Mouse (Mus musculus): Measurements from ENCODE around the gene Flad1. TPM values are rescaled to one million over a fixed set of nuclear protein-coding genes. Genes with fewer than 3 reads are reported as not detected.
A peak's percentile ranks its signal among the peaks of the same experiment; 100 is the strongest.

The Flad1 gene
- total RNA-seq (2014; rRNA removed; ENCODE audit: low replicate concordance) (50.9 and 79.3 TPM in 2 replicates), polyA plus RNA-seq (2015; fragmentation: Nextera tagmentation; extraction: Ambion mirVana) (46.6 and 50.8 TPM in 2 replicates)

- Histone ChIP-seq H3K9me3 (replicated peaks; ENCODE audit: control insufficient read depth, low read length) (no peaks in the 10 kb centered on the region), H3K9ac (replicated peaks; ENCODE audit: low read depth, low read length) (peak within 1 kb of the TSS; percentile 55), H3K4me2 (ENCODE audit: low read depth, low read length) (peak within 1 kb of the TSS; percentile 77), H3K4me1 (ENCODE audit: control insufficient read depth, insufficient read depth) (peaks cover 8% of the 10 kb centered on the region), H3K4me3 (ENCODE audit: low read depth, low read length) (peak within 1 kb of the TSS; percentile 67), H3K27ac (ENCODE audit: low read depth) (peak within 1 kb of the TSS; percentile 59), H3K36me3 (replicated peaks; ENCODE audit: control insufficient read depth, insufficient read depth, low read length) (peaks cover 30% of the 10 kb centered on the region), H3K27me3 (ENCODE audit: control insufficient read depth, insufficient read depth, low read length) (no peaks in the 10 kb centered on the region)
- ATAC-seq (ENCODE audit: insufficient read depth, low read depth) (peak; percentile 99), DNase-seq (ENCODE audit: low spot score) (peak; percentile 97)
- no peak for TF ChIP-seq CTCF (IDR thresholded peaks at IDR 0.05; ENCODE audit: low read depth)
- TF ChIP-seq EP300 (IDR thresholded peaks at IDR 0.05; ENCODE audit: low read depth): peak; percentile 97
- 4% methylated on average over 28 of the region's 28 CpGs for WGBS
Measured at GRCm38 (mm10) chr3:89411490-89412393, at the start of gene Flad1. Flad1 (minus strand) TSS chr3:89411870.

- Histone ChIP-seq H3K4me1 (ENCODE audit: control insufficient read depth, insufficient read depth) (peaks cover 12% of the 10 kb centered on the region), H3K4me3 (ENCODE audit: low read depth, low read length) (peak overlapping the region; percentile 54), H3K27me3 (ENCODE audit: control insufficient read depth, insufficient read depth, low read length) (no peaks in the 10 kb centered on the region), H3K27ac (ENCODE audit: low read depth) (peak overlapping the region; percentile 21), H3K9me3 (replicated peaks; ENCODE audit: control insufficient read depth, low read length) (no peaks in the 10 kb centered on the region), H3K36me3 (replicated peaks; ENCODE audit: control insufficient read depth, insufficient read depth, low read length) (no peaks in the 10 kb centered on the region), H3K4me2 (ENCODE audit: low read depth, low read length) (peak overlapping the region; percentile 70), H3K9ac (replicated peaks; ENCODE audit: low read depth, low read length) (peak overlapping the region; percentile 54)
- ATAC-seq (ENCODE audit: insufficient read depth, low read depth): peak; percentile 93
- peak; percentile 74 for DNase-seq (ENCODE audit: low spot score)
- TF ChIP-seq EP300 (IDR thresholded peaks at IDR 0.05; ENCODE audit: low read depth) (no peak), CTCF (IDR thresholded peaks at IDR 0.05; ENCODE audit: low read depth) (no peak)
- WGBS: under 1% methylated on average over 36 of the region's 36 CpGs
Measured at GRCm38 (mm10) chr3:89458965-89459807, 47.5 kb upstream of the Flad1 start.

- WGBS: 40% methylated on average over 13 of the region's 13 CpGs
- ATAC-seq (ENCODE audit: insufficient read depth, low read depth) (peak; percentile 37; the same call in 1 of the 2 replicates), DNase-seq (ENCODE audit: low spot score) (peak; percentile 69)
- Histone ChIP-seq H3K4me1 (ENCODE audit: control insufficient read depth, insufficient read depth) (peaks cover 12% of the 10 kb centered on the region), H3K9me3 (replicated peaks; ENCODE audit: control insufficient read depth, low read length) (no peaks in the 10 kb centered on the region), H3K4me3 (ENCODE audit: low read depth, low read length) (peak overlapping the region; percentile 54), H3K36me3 (replicated peaks; ENCODE audit: control insufficient read depth, insufficient read depth, low read length) (no peaks in the 10 kb centered on the region), H3K4me2 (ENCODE audit: low read depth, low read length) (peak overlapping the region; percentile 70), H3K9ac (replicated peaks; ENCODE audit: low read depth, low read length) (no peak overlapping the region), H3K27me3 (ENCODE audit: control insufficient read depth, insufficient read depth, low read length) (no peaks in the 10 kb centered on the region), H3K27ac (ENCODE audit: low read depth) (peak overlapping the region; percentile 21; the same call in 1 of the 2 replicates)
- TF ChIP-seq CTCF (IDR thresholded peaks at IDR 0.05; ENCODE audit: low read depth): no peak
- no peak for TF ChIP-seq EP300 (IDR thresholded peaks at IDR 0.05; ENCODE audit: low read depth)
Measured at GRCm38 (mm10) chr3:89458372-89458964, 46.8 kb upstream of the Flad1 start.

GRCm38 (mm10) chr3:89456726-89457665 is 45.3 kb upstream of the Flad1 start:
- H3K36me3 ChIP-seq (replicated peaks; ENCODE audit: control insufficient read depth, insufficient read depth, low read length): no peaks in the 10 kb centered on the region
- H3K4me2 ChIP-seq (ENCODE audit: low read depth, low read length): no peak overlapping the region
- no peaks in the 10 kb centered on the region for H3K9me3 ChIP-seq (replicated peaks; ENCODE audit: control insufficient read depth, low read length)
- peak; percentile 81 for TF ChIP-seq CTCF (IDR thresholded peaks at IDR 0.05; ENCODE audit: low read depth)
- no peak for TF ChIP-seq EP300 (IDR thresholded peaks at IDR 0.05; ENCODE audit: low read depth)
- peaks cover 12% of the 10 kb centered on the region for H3K4me1 ChIP-seq (ENCODE audit: control insufficient read depth, insufficient read depth)
- 42% methylated on average over 10 of the region's 10 CpGs for WGBS
- no peak overlapping the region for H3K9ac ChIP-seq (replicated peaks; ENCODE audit: low read depth, low read length)
- H3K4me3 ChIP-seq (ENCODE audit: low read depth, low read length): no peak overlapping the region
- H3K27ac ChIP-seq (ENCODE audit: low read depth): no peak overlapping the region
- H3K27me3 ChIP-seq (ENCODE audit: control insufficient read depth, insufficient read depth, low read length): no peaks in the 10 kb centered on the region
- DNase-seq (ENCODE audit: low spot score): peak; percentile 70
- ATAC-seq (ENCODE audit: insufficient read depth, low read depth): no peak

Data from heart, postnatal 0 days (tissue).